Mouse (Mus musculus) right cerebral cortex, adult 18-20 months (tissue): ENCODE data around the gene Tmem63a.
A peak's percentile ranks its signal among the peaks of the same experiment; 100 is the strongest.
"Not testable (repeated sequence)": the region's sequence is repeated elsewhere in the genome, so short reads cannot be mapped to it uniquely, and the experiment has no call there.

Experiments
- DNase-seq: peaks from one replicate; pipeline ENCODE4 v3.0.0; 2022; ENCODE audit warnings: mixed read lengths

Tmem63a gene

DNA sequence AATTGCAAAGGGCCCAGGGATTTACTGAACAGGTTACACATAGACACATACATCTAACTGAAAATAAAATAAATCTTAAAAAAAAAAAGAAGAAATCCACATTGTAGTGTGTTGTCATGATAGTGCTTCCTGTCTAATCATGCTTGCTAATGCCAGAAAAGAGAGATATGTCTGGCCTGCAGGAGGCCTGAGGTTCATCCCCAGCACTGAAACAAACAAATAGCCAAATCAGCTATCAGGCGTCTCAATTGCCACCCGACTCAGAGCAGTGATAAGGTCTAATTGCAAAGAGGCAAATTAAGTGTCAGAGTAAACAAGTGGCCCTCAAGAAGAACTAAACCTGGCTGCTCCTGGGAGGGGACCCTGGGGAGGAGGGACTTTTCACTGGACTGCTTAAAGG lies 12.5 kb upstream of the Tmem63a start:
- no peak for DNase-seq

DNA sequence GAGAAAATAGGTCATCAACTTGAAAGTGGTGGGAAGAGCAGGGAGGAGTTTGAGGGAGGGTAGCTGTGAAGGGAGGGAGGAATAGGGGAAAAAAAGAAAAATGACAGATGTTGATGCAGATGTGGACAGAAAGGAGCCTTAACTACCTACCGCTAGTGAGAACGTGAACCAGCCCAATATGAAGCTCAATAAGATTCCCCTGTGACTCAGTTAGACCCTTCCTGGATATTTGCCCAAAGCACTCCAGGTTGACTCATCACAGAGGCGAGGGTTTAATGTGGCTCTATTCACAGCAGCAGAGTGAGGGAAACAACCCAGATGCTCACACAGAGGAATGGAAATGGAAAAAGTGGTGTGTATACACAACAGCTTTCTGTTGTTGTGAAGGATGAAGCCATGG lies 11.0 kb upstream of the Tmem63a start:
- no peak for DNase-seq

DNA sequence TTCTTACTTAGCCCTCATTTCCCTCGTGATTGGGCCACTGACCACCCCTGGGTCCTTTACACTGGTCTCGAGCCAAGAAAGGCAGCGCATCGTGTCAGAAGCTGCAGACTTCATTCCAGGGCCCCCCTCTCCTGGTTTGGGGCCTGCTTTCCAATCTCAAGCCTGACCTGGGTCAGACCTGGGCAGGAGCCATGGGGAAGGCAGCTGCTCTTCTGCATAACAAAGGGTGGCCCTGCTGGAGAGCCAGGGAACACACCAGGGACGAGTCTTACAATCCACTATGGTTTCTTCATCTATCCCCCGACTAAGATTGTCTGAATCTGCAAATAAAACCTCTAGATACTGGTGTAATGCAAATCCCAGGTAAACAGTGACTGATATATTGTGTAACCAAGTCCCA lies 8.5 kb upstream of the Tmem63a start:
- no peak for DNase-seq

DNA sequence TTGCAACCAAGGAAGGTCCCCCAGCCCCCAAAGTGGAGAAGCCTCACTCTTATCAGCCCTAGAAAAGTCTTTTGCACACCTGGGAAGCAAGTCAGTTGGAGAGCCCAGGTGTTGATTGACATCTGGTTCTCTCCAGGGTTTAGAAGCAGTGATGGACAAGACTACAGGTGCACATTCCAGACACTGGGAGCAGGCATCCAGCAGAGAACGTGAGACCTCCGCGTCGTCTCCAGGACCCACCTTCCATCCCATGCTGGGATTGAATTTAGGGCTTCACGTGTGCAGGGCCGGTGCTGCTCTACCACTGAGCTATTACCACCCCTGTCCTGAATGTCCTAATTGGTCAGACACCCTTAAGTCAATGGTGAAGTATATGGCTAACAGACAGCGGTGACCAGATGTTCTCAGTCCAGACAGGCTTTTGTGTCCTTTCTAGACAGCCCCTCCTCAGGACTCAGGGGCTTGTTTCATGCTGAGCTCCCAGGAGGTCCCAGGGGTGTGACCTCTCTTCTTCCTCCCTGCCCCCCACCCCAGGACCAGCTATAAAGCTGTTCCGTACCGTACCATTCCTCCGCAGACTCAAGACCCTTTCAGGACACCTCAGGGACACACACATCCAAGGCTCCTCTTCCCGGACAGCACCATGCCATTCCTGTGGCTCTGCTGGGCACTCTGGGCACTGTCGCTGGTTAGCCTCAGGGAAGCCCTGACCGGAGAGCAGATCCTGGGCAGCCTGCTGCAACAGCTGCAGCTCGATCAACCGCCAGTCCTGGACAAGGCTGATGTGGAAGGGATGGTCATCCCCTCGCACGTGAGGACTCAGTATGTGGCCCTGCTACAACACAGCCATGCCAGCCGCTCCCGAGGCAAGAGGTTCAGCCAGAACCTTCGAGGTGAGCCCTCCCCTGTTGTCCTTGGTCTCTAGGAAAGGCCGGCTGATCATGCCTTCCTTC lies 7.4 kb upstream of the Tmem63a start, which contains the start of gene Lefty1:
Gene Lefty1 (plus strand): TSS at position 556 of the 953 bp plus-strand sequence.
- no peak for DNase-seq

DNA sequence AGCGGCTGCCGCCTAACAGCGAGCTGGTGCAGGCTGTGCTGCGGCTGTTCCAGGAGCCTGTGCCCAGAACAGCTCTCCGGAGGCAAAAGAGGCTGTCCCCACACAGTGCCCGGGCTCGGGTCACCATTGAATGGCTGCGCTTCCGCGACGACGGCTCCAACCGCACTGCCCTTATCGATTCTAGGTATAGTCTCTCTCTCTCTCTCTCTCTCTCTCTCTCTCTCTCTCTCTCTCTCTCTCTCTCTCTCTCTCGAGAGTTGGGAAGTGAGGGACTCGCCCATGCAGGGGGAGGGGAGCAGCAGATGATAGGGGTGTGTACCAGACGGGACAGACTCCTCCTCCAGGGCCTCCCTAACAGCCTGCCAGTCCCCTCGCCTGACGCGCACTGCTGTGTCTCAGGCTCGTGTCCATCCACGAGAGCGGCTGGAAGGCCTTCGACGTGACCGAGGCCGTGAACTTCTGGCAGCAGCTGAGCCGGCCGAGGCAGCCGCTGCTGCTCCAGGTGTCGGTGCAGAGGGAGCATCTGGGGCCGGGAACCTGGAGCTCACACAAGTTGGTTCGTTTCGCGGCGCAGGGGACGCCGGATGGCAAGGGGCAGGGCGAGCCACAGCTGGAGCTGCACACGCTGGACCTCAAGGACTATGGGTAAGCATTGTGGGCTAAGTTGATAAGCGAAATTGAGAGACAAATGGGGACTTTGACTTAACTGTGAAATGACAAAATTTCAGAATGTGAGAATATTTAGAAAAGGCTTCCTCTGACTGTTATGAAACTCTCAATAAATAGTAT lies 5.3 kb upstream of the Tmem63a start:
- not testable (repeated sequence) for DNase-seq

DNA sequence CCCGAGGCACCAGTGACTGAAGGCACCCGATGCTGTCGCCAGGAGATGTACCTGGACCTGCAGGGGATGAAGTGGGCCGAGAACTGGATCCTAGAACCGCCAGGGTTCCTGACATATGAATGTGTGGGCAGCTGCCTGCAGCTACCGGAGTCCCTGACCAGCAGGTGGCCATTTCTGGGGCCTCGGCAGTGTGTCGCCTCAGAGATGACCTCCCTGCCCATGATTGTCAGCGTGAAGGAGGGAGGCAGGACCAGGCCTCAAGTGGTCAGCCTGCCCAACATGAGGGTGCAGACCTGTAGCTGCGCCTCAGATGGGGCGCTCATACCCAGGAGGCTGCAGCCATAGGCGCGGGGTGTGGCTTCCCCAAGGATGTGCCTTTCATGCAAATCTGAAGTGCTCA lies 4.5 kb upstream of the Tmem63a start:
- not testable (repeated sequence) for DNase-seq

DNA sequence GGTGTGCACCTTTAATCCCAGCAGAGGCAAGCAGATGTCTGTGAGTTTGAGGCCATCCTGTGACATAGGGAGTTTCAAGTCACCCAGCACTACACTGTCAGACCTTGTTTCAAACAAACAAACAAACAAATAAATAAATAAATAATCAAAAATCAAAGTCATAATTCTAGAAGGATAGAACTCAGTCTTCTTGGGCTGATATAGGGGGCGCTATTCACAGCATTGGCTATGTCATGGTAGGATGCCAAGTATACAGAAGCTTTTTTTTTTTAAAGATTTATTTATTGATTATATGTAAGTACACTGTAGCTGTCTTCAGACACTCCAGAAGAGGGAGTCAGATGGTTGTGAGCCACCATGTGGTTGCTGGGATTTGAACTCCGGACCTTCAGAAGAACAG lies 3.4 kb upstream of the Tmem63a start:
- not testable (repeated sequence) for DNase-seq

DNA sequence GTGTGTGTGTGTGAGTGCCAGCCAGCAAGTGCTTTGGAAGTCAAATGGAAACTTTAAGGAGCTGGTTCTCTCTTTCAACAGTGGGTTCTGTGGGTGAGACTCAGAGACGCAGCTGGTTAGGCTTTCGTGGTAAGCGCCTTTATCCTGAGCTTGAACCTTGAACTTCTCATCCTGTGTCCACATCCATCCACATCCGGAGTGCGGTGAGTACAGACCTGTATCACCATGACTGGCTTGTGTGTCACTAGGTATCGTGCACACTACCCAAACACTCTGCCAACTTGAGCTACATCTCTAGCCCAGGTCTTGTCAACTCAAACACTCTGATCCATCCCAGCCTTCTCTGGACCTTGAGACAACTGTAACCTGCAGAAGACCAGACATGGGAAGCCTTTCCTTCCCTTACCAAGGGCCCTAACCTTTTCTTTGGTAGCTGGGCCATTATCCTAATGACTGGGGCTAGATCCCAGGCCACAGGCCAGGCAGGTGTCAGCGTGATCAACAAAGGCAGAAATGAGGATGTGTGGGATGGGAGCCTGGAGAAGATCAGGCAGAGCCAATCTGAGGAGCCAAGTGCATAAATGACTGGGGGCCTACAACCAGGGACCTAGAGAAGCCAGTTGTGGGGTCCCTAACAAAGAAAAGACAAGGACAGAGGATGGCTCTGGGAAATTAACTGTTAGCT lies 1.2 kb upstream of the Tmem63a start:
- no peak for DNase-seq

DNA sequence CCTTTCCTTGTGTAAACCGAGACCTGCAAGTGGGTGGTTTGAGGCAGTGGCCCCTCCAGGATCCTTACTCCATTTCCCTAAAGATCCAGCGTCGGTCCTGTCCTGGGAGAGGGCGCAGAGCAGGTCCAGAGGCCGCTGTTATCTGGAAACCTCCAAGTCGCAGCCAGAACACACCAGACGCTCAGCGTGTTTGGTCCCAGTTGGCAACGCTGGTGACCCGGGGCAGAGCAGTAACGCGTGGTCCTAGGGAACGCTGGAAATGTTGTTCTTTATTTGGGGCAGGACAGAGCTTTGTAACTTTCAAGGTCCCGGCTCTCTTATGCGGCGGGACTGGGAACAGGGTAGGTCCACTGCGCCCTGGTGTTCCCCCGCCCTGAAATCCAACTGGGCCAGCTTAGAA lies 418 bp upstream of the Tmem63a start:
- DNase-seq = no peak

DNA sequence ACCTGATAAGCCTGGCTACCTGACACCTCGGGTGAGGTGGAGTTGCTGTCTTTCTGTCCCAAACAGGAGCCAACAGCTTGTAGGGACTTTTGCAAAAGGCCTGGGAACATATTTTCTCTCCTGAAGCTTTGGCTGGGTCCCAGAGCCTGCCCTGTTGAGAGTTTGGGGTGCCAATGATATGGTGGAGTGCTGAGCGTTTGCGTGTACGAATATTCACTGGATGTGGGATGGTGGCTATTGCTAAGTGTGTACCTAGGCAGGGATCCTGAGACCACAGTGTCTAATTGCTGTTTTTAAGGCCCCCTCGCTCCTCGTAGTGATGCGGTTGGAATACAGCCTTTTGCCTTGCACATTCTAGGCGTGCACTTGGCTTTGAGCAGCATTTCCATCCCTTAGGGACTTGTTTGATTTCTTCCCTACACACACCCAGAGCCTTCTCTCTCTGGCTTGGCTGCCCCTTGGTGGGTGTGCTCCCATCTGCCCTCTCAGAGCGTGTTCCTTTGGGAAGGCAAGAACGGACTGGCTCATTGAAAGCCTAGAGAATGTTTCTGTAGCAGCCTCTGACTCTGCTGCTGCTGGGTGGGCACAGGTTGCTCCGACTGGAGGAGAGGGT lies 994 bp downstream of the Tmem63a start:
- no peak for DNase-seq

DNA sequence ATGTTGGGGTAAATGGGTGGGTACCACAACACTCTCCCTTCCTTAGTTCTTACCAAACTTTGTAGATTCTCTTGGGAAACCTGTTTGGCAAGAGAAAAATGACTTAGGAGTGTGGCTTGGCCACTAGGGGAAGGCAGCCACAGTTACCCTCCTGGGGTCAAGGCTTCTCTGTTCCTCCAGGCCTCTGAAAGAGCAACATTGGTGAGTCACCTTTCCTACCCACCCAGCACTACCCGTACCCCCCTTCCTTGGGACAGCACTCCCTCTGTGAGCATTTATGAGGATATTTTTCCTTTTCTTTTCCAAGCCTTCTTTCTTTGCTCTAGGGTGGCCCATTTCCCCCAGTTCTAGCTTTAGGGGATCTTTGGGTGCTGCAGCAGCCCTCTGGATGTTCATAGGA lies 1.8 kb downstream of the Tmem63a start:
- DNase-seq = no peak

DNA sequence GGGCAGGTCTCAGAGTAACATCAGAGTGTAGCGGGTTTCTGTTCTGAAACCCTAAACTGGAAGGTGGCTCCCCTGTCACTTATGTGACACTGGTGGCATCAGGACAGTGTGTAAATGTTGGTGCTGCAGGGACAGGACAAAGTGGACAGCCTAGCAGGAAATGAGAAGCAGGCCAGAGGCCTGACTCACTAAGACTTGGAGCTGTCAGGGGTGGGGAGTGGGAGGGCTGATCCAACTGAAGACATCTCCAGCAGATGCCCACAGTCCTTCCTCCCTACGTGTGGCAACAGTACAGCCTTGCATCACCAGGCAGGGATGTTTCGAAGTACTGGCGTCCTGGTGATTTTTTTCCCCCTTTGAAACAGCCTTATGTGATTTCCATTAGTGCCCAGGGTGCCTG lies 2.4 kb downstream of the Tmem63a start:
- DNase-seq = no peak

DNA sequence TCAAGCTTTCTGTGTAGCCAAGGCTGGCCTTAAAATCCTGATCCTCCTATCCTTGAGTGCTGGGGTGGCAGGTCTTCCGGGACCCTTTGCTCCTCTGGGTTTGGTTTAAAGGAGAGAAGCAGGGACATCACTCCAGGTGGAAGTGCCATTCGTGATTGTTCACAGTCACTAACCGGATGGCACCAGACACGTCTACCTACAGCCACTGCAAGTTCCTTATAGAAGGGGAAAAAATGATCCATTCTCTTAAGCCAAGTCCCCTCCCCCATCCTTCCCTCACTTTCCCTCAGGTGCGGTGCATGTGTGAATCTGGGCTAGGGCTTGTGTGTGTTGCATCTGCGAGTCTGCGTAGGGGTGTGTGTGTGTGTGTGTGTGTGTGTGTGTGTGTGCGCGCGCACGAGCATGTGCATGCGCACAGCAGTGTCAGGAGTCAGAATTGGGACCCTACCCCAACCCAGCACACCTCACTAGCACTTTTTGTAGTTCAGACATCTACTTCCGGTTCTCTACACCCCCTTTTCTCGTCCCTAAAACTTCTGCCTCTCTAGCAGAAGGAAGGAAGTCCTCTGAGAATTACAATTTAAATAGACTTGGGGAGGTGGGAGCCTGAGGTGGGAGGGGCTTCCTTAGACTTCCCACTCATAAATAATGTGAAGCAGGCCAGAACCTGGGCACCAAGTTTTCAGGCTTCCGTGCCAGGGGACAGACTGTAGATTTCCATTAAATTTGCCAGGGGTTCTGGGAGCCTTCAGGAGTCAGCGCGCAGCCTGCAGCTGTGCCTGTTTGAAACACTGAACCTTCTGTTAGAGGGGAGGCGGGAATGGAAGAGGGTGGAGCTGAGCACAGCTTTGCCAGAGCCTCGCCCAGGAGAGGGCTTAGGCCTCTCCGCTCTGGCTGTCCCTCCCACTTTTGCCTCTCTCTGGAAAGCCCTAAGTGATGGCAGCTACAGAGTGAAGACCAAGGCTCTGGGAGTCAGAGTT lies 3.1 kb downstream of the Tmem63a start:
- peak; percentile 51 for DNase-seq

DNA sequence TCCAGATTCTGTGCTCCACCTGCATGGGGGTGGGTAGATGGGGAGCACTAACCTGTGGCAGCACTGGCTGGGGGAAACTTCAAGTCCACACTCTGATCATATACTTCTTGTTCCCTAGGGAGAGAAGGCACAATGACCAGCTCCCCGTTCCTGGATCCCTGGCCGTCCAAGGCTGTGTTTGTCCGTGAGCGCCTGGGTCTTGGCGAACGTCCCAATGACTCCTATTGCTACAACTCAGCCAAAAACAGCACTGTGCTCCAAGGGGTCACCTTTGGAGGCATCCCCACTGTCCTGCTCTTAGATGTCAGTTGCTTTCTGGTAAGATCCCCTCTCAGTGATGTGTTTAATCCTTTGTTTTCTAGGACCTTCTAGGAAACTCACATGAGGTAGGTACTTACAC lies 4.3 kb downstream of the Tmem63a start:
- no peak for DNase-seq

DNA sequence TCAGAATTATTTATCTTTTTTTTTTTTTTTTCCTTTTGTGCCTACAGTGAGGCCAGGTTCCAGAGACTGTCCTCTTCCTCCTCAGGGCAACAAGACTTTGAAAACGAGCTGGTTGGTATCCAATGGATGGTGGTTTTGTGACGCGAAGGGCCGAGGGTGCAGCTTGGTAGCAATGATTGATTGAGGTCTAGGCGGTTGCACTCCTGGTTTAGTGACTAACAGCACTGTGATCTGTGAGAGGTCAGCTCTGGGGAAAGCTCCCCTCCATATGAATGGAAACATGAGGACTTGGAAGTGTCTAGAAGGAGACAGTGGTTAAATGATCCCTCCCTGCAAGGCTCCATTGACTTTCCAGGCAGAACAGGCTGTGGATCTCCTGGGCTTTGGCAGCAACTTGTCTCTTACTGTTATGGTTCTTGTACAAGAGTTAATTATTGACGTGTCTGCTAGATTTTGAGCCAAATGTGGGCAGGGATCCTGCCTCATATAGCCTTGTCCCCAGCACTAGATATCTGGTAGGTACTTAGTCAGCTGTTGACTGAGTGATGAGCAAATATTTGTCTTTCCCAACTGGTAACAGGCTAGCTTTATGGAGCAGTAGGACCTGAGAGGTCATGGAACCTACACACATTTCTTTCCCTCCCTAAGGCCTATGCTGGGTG lies 10.1 kb downstream of the Tmem63a start:
- DNase-seq = no peak

DNA sequence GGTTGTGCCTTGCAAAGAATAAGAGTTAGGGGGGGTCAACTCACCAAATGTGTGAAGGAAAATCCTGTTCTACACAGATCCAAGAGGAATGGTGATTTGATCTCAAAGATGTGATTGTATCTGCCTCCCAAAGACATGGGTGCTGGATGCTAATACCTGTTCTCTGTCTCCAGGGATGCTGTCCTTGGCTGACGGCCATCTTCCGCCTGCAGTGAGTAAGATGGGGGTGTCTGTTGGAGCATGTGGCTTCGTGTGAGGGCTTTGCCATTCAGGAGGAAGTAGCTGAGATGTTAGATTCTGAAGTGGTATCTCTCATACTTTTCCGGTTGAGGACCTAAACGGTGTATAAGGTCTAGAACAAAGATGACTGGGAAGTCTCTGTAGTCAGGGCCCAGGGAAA lies 10.7 kb downstream of the Tmem63a start:
- DNase-seq = peak; percentile 29

DNA sequence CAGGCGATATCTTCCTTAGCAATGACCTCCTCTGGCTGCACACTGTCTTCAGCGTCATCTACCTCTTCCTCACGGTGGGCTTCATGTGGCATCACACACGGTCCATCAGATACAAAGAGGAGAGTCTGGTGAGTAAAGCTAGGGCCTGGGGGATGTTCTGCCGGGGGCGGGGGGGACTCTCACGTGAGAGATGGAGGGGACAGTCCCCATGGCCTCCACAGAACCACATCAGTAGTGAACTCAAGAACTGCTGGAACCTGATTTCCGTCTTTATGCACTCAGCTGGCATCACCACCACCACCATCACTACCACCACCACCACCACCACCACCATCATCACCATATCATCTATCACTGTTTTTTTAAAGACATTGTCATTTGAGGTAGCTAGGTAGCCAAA lies 14.3 kb downstream of the Tmem63a start:
- no peak for DNase-seq

DNA sequence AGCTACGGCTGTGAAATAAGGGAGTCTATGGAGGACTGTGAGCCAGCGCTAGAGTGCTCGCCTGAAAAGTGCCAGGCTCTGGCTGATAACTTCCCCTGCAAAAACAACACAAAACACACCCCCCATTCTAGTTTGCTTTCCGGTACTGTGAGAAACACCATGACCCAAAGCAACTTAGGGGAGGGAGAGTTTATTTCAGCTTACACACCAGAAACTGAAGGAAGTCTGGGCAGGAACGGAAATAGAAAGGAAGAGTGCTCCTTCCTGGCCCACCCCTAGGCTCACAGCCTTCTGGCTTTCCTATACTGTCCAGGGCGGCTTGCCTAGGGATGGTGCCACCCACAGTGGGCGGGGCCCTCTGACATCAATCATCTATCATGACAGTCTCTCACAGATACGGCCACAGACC lies 14.8 kb downstream of the Tmem63a start:
- no peak for DNase-seq

DNA sequence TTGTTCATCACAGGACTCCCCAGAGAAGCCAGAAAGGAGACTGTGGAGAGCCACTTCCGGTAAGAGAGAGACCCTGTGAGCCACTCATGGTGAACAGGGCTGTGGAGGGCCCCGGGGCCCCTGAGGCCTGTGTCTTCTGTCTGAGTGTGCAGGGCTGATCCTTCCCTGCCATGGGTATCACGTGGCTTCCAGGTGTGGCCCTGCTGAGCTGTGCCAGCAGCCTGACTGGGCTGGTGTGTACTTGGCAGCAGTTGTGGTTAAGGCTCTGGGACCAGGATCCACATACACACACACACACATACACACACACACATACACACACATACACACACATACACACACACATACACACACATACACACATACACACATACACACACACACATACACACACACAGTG lies 15.8 kb downstream of the Tmem63a start:
- DNase-seq = no peak

DNA sequence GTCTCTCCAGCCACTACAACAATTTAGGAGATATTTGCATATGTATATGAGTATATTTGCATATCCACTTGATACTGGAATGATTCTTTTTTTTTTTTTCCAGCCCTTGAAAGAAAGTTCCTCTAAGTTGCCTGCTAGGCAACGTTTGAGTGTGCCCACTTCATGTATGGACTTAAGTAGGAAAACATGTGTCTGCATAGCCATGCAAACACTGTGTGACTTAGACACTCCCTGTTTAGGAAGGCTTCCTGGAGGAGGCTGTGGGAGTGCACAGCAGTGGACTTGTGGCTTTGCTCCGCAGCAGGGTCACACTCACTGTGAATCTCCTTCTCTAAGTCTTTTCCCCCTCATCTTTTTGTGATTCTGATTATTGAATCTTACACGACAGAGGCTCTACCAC lies 16.7 kb downstream of the Tmem63a start:
- DNase-seq = no peak

DNA sequence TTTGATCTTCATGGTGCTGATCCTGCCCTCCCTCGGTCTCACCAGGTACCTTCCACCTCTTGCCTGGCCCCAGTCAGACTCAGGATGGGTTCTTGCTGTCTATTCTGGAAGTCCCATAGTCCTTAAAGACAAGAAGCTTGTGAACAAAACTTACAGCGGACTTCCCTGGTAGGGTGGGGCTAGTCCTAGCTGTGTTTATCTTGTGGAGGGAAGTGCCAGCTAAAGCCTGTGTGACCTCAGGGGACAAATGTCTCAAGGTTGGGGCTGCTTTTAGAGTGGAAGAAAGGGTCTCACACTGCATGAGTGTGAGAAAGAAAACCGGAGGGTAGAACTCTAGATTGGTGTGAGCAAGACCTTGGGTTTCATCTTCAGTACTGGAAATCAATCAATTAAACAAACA lies 23.6 kb downstream of the Tmem63a start:
- no peak for DNase-seq
